ENCODE assay signal across 22 mouse cellular contexts in the genomic region with DNA sequence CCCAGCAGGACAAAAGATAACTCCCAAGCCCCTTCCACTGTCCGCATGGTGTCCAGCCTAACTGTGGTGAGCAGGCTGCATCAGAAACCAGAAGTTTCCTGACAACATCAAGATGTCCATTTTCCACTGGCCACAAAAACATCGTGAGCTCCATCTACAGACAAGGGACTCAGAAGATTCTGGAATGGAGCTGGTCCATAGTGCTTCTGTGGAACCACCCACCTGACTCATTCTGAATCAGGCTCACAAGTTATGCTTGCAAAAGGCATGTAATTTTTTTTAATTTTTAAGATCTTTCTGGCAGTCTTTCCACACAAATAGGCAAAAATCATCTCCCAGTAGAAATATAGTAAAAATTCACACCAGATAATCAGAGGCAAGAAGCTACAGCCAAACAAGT.
DNase-seq lines count a peak whose midpoint lies in the region; TF ChIP-seq lines count a peak whose summit lies in the region.
"Had no signal": no experiment of that assay in that cellular context is flagged by ENCODE, and none has a peak within 500 bp of the region (broad histone marks: within the 10 kb centered on the region; RNA-seq: fewer than 3 reads in every experiment).

No protein-coding gene starts in this region.

- no peak for TF ChIP-seq POLR2A in embryonic fibroblast, embryonic 13.5 days (IDR thresholded peaks at IDR 0.05; ENCODE audit: low read depth, low read length)

- peak; percentile 51 to 72 for DNase-seq in adrenal gland, adult (ENCODE audit: inconsistent age in 2 of 2, low spot score in 1 of 2)
- no peak for DNase-seq in adrenal gland, postnatal 4 days (ENCODE audit: low spot score in 2 of 2)
- DNase-seq in heart, adult 8-10 months (ENCODE audit: low spot score), result peak; percentile 2
- no peak for DNase-seq in heart, postnatal 36 days
- peak; percentile 68 for DNase-seq in 3T3-L1 (ENCODE audit: low read depth, low spot score)
- no peak for DNase-seq in lung, postnatal 14 days
- no peak for DNase-seq in left cerebral cortex, adult 8-10 months (ENCODE audit: low spot score in 2 of 2)
- DNase-seq: adrenal gland, postnatal 14 days; B cell, adult 2 months; cerebellum, adult 18-20 months; cerebellum, adult 9-10 months; cerebellum, postnatal 14 days; forebrain, postnatal 0 days; gastrocnemius, adult 2 months; gastrocnemius, postnatal 14 days; heart, adult 11 months; heart, postnatal 4 days had no signal

- intact Hi-C loops in heart, postnatal 36 days (cut with DNase I), result no loop called here

- peak overlapping the region; percentile 69; the same call in 1 of the 2 replicates for H3K27ac ChIP-seq in embryonic fibroblast, embryonic 13.5 days (ENCODE audit: insufficient read depth, low read length)
- H3K27ac ChIP-seq: gastrocnemius, adult 2 months; heart, embryonic 15.5 days; hindbrain, embryonic 14.5 days; hindbrain, postnatal 0 days had no signal

- H3K4me3 ChIP-seq in embryonic fibroblast, embryonic 13.5 days (ENCODE audit: insufficient read depth, low read length), result no peak overlapping the region
- H3K4me3 ChIP-seq: gastrocnemius, adult 2 months; heart, embryonic 12.5 days; heart, embryonic 15.5 days had no signal

- H3K4me1 ChIP-seq in embryonic fibroblast, embryonic 13.5 days (ENCODE audit: control insufficient read depth, insufficient read depth, low read length), result peaks cover 13% of the 10 kb centered on the region
- H3K4me1 ChIP-seq: heart, embryonic 12.5 days; heart, embryonic 15.5 days had no signal

- no peak for TF ChIP-seq CTCF in embryonic fibroblast, embryonic 13.5 days (IDR thresholded peaks at IDR 0.05; ENCODE audit: borderline replicate concordance, insufficient read depth, low read length)

Comparison
In these comparisons a context has a peak if more than half of its experiments do, and no peak if none do; other contexts are left out.
1. DNase-seq: peak in adrenal gland, adult (2 of 2), heart, adult 8-10 months (single experiment) and 3T3-L1 (single experiment); none in adrenal gland, postnatal 4 days (0 of 2), heart, postnatal 36 days (0 of 2), lung, postnatal 14 days (single experiment) and left cerebral cortex, adult 8-10 months (0 of 2).